Mouse (Mus musculus) WW6 (cell line): ENCODE measurements at regions not wholly inside any gene's neighbourhood (a gene's known extent, or its start where the extent isn't known, plus 50 kb on each side); places are given as distances from the start of the nearest gene placed in this dataset.
A peak's percentile ranks its signal among the peaks of the same experiment; 100 is the strongest.

Source experiments
- DNase-seq: peaks from one replicate; pipeline ENCODE4 v3.0.0-alpha.2; 2013; ENCODE audit warnings: low read depth, low spot score

- DNase-seq, result no peak
These were observed 96.1 kb upstream of the Egr2 start for GRCm38 (mm10) chr10:67439042-67439635.

GRCm38 (mm10) chr10:67439844-67440243 lies 95.4 kb upstream of the Egr2 start:
- no peak for DNase-seq

- DNase-seq, result no peak
These were observed 94.0 kb upstream of the Egr2 start for GRCm38 (mm10) chr10:67441243-67441642.

GRCm38 (mm10) chr10:67448875-67449274 lies 86.4 kb upstream of the Egr2 start:
- DNase-seq, result no peak

GRCm38 (mm10) chr10:67454149-67454548 lies 81.1 kb upstream of the Egr2 start:
- no peak for DNase-seq

- DNase-seq, result peak; percentile 33
These were observed 76.6 kb upstream of the Egr2 start for GRCm38 (mm10) chr10:67458447-67459272.

- no peak for DNase-seq
These were observed 74.0 kb upstream of the Egr2 start for GRCm38 (mm10) chr10:67461321-67461720.

- no peak for DNase-seq
These were observed 73.4 kb upstream of the Egr2 start for GRCm38 (mm10) chr10:67461862-67462261.

- no peak for DNase-seq
These were observed 66.6 kb upstream of the Egr2 start for GRCm38 (mm10) chr10:67468724-67469123.

GRCm38 (mm10) chr10:67473016-67473415 lies 62.3 kb upstream of the Egr2 start:
- no peak for DNase-seq

- no peak for DNase-seq
These were observed 60.9 kb upstream of the Egr2 start for GRCm38 (mm10) chr10:67474336-67474735.

- DNase-seq, result no peak
These were observed 53.0 kb upstream of the Egr2 start for GRCm38 (mm10) chr10:67482268-67482667.

- no peak for DNase-seq
These were observed 51.9 kb upstream of the Egr2 start for GRCm38 (mm10) chr10:67483371-67483770.

- DNase-seq, result no peak
These were observed 51.1 kb upstream of the Egr2 start for GRCm38 (mm10) chr10:67484091-67484745.
